8 mouse cellular contexts compared by ENCODE assay signal in the genomic region with DNA sequence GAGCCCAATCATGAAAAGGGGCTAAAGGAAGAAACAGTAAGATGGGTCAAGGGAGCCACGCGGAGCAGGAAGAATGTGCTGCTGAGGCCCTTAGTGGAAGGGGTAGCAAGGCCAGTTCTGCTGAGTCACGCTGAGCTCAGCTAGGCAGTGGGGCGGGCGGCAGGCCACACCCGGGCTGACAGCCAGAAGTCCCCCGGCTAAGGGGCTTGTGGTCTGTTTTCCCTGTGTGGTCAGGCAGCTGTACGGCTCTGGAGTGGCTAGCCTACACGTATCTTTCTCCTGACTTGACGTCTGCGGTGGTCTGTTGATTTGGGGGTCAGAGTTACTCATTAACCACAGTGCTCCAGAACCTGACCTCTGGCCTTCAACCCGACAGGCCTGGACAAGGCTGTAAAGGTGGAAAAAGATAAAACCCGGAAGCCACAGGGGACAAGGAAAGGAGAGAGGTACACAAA. TPM values are rescaled to one million over a fixed set of nuclear protein-coding genes. Genes with fewer than 3 reads are reported as not detected.
DNase-seq lines count a peak whose midpoint lies in the region; ATAC-seq and TF ChIP-seq lines count a peak whose summit lies in the region.

No protein-coding gene starts in this region.

- H3K9me3 ChIP-seq in forebrain, embryonic 14.5 days (replicated peaks; ENCODE audit: control insufficient read depth, low read length): no peaks in the 10 kb centered on the region
- H3K9me3 ChIP-seq in hindbrain, embryonic 12.5 days (replicated peaks): no peaks in the 10 kb centered on the region
- no peaks in the 10 kb centered on the region for H3K9me3 ChIP-seq in limb, embryonic 15.5 days
- H3K9me3 ChIP-seq in midbrain, embryonic 14.5 days (ENCODE audit: control insufficient read depth, low read length): no peaks in the 10 kb centered on the region

- no peak for TF ChIP-seq CTCF in brain, embryonic 14.5 days (IDR thresholded peaks at IDR 0.05; ENCODE audit: borderline replicate concordance, extremely low read depth, insufficient read depth, insufficient read length)

- H3K4me2 ChIP-seq in forebrain, embryonic 14.5 days (ENCODE audit: low read length): peak overlapping the region; percentile 52
- H3K4me2 ChIP-seq in hindbrain, embryonic 12.5 days (replicated peaks): peak overlapping the region; percentile 51
- peak overlapping the region; percentile 50 for H3K4me2 ChIP-seq in limb, embryonic 15.5 days
- H3K4me2 ChIP-seq in midbrain, embryonic 14.5 days (ENCODE audit: low read length): peak overlapping the region; percentile 65; the same call in 1 of the 2 replicates

- 62% methylated on average over 13 of the region's 13 CpGs for WGBS in forebrain, embryonic 14.5 days
- WGBS in hindbrain, embryonic 12.5 days: 25% methylated on average over 13 of the region's 13 CpGs
- 13% methylated on average over 13 of the region's 13 CpGs for WGBS in limb, embryonic 15.5 days
- WGBS in midbrain, embryonic 14.5 days: 50% methylated on average over 13 of the region's 13 CpGs

- no peaks in the 10 kb centered on the region for H3K27me3 ChIP-seq in forebrain, embryonic 14.5 days (replicated peaks; ENCODE audit: control insufficient read depth, insufficient read depth, low read length)
- H3K27me3 ChIP-seq in hindbrain, embryonic 12.5 days: no peaks in the 10 kb centered on the region
- no peaks in the 10 kb centered on the region for H3K27me3 ChIP-seq in limb, embryonic 15.5 days
- H3K27me3 ChIP-seq in midbrain, embryonic 14.5 days (ENCODE audit: control insufficient read depth, insufficient read depth, low read length): no peaks in the 10 kb centered on the region

- H3K4me3 ChIP-seq in forebrain, embryonic 14.5 days (ENCODE audit: low read depth, low read length): no peak overlapping the region
- H3K4me3 ChIP-seq in hindbrain, embryonic 12.5 days: peak overlapping the region; percentile 9
- peak overlapping the region; percentile 62; the same call in 1 of the 2 replicates for H3K4me3 ChIP-seq in limb, embryonic 15.5 days
- no peak overlapping the region for H3K4me3 ChIP-seq in midbrain, embryonic 14.5 days (replicated peaks; ENCODE audit: low read depth, low read length)

- peak; percentile 33 to 35 for DNase-seq in left cerebral cortex, postnatal 36 days (ENCODE audit: low spot score in 2 of 2)
- no peak for DNase-seq in left cerebral cortex, adult 8-10 months (ENCODE audit: low spot score in 2 of 2)
- DNase-seq in brain, embryonic 14.5 days (ENCODE audit: low read depth): peak; percentile 70
- no peak for DNase-seq in forebrain, embryonic 14.5 days (ENCODE audit: low spot score)
- DNase-seq in midbrain, embryonic 14.5 days: peak; percentile 52
- DNase-seq in urinary bladder, adult 2 months (ENCODE audit: low spot score): peak; percentile 70

- intact Hi-C loops in left cerebral cortex, postnatal 36 days (cut with DNase I): no loop called here

- peak overlapping the region; percentile 98; the same call in 1 of the 2 replicates for H3K27ac ChIP-seq in forebrain, embryonic 14.5 days (ENCODE audit: low read depth, low read length)
- peak overlapping the region; percentile 95 for H3K27ac ChIP-seq in hindbrain, embryonic 12.5 days
- H3K27ac ChIP-seq in limb, embryonic 15.5 days: peak overlapping the region; percentile 87
- H3K27ac ChIP-seq in midbrain, embryonic 14.5 days (replicated peaks; ENCODE audit: low read depth, low read length): peak overlapping the region; percentile 94

- H3K4me1 ChIP-seq in forebrain, embryonic 14.5 days (ENCODE audit: control insufficient read depth, insufficient read depth, low read length): peaks cover 30% of the 10 kb centered on the region
- peaks cover 51% of the 10 kb centered on the region for H3K4me1 ChIP-seq in hindbrain, embryonic 12.5 days
- peaks cover 55% of the 10 kb centered on the region for H3K4me1 ChIP-seq in limb, embryonic 15.5 days
- peaks cover 37% of the 10 kb centered on the region for H3K4me1 ChIP-seq in midbrain, embryonic 14.5 days (ENCODE audit: control insufficient read depth, insufficient read depth, low read length)

- H3K9ac ChIP-seq in forebrain, embryonic 14.5 days (ENCODE audit: low read length): no peak overlapping the region; the same call in 1 of the 2 replicates
- H3K9ac ChIP-seq in hindbrain, embryonic 12.5 days: 0 out of 2 replicates have a peak overlapping the region, but pooled peaks have one; percentile 91
- 0 out of 2 replicates have a peak overlapping the region, but pooled peaks have one; percentile 7 for H3K9ac ChIP-seq in limb, embryonic 15.5 days
- no peak overlapping the region for H3K9ac ChIP-seq in midbrain, embryonic 14.5 days (replicated peaks; ENCODE audit: low read length)

- no peak for ATAC-seq in forebrain, embryonic 14.5 days
- ATAC-seq in hindbrain, embryonic 12.5 days (ENCODE audit: low FRiP score): no peak
- ATAC-seq in limb, embryonic 15.5 days (ENCODE audit: insufficient number of reproducible peaks, low FRiP score, low TSS enrichment, low read depth): no peak
- ATAC-seq in midbrain, embryonic 14.5 days (ENCODE audit: low FRiP score, low TSS enrichment): no peak

- peaks cover 66% of the 10 kb centered on the region for H3K36me3 ChIP-seq in forebrain, embryonic 14.5 days (ENCODE audit: control insufficient read depth, insufficient read depth, low read length)
- H3K36me3 ChIP-seq in hindbrain, embryonic 12.5 days: peaks cover 66% of the 10 kb centered on the region
- H3K36me3 ChIP-seq in limb, embryonic 15.5 days: peaks cover 69% of the 10 kb centered on the region
- peaks cover 54% of the 10 kb centered on the region for H3K36me3 ChIP-seq in midbrain, embryonic 14.5 days (ENCODE audit: control insufficient read depth, insufficient read depth, low read length)

- TF ChIP-seq POLR2A in brain, embryonic 14.5 days (IDR thresholded peaks at IDR 0.05; ENCODE audit: borderline replicate concordance, extremely low read depth, insufficient read depth, insufficient read length, poor library complexity, severe bottlenecking): no peak

RNA-seq across cellular contexts. Expression of gene Ftl1, which starts 1.2 kb away (rescaled TPM):
- 100 to 1,000 TPM; 198 to 232 TPM for total RNA-seq in left cerebral cortex, postnatal 36 days (2021)
- total RNA-seq in left cerebral cortex, adult 8-10 months (2022): 100 to 1,000 TPM; 206 to 283 (median 229) TPM
- polyA plus RNA-seq in brain, embryonic 14.5 days (2012; rRNA removed): 2,346 and 2,481 TPM in 2 replicates
- 6,238 and 6,800 TPM in 2 replicates for polyA plus RNA-seq in forebrain, embryonic 14.5 days (2014; fragmentation: Nextera tagmentation; extraction: Ambion mirVana)
- 5,718 and 6,089 TPM in 2 replicates for polyA plus RNA-seq in hindbrain, embryonic 12.5 days (2016; fragmentation: Nextera tagmentation; extraction: Ambion mirVana)
- polyA plus RNA-seq in limb, embryonic 15.5 days (2015; fragmentation: Nextera tagmentation; extraction: Ambion mirVana): 4,640 and 4,716 TPM in 2 replicates
- 5,898 and 6,785 TPM in 2 replicates for polyA plus RNA-seq in midbrain, embryonic 14.5 days (2014; fragmentation: Nextera tagmentation; extraction: Ambion mirVana)
- 1,966 and 2,293 TPM in 2 replicates for polyA plus RNA-seq in urinary bladder, adult 2 months (2012; rRNA removed)

RNA-seq across cellular contexts. Expression of gene Bax, which starts 5.8 kb away (rescaled TPM):
- 10 to 100 TPM; 63.6 to 64.0 TPM for total RNA-seq in left cerebral cortex, postnatal 36 days (2021)
- 10 to 100 TPM; 57.8 to 78.7 (median 67.0) TPM for total RNA-seq in left cerebral cortex, adult 8-10 months (2022)
- 168 and 237 TPM in 2 replicates for polyA plus RNA-seq in brain, embryonic 14.5 days (2012; rRNA removed)
- 163 and 168 TPM in 2 replicates for polyA plus RNA-seq in forebrain, embryonic 14.5 days (2014; fragmentation: Nextera tagmentation; extraction: Ambion mirVana)
- polyA plus RNA-seq in hindbrain, embryonic 12.5 days (2016; fragmentation: Nextera tagmentation; extraction: Ambion mirVana): 231 and 244 TPM in 2 replicates
- polyA plus RNA-seq in limb, embryonic 15.5 days (2015; fragmentation: Nextera tagmentation; extraction: Ambion mirVana): 145 and 146 TPM in 2 replicates
- 107 and 182 TPM in 2 replicates for polyA plus RNA-seq in midbrain, embryonic 14.5 days (2014; fragmentation: Nextera tagmentation; extraction: Ambion mirVana)
- 78.4 and 113 TPM in 2 replicates for polyA plus RNA-seq in urinary bladder, adult 2 months (2012; rRNA removed)

RNA-seq across cellular contexts. Expression of gene Tulp2, which starts 20.8 kb away (rescaled TPM):
- total RNA-seq in left cerebral cortex, postnatal 36 days (2021): not detected
- not detected for total RNA-seq in left cerebral cortex, adult 8-10 months (2022)
- 0.11 and 0.18 TPM in 2 replicates for polyA plus RNA-seq in brain, embryonic 14.5 days (2012; rRNA removed)
- 0.15 TPM in 1 of 2 replicates, not detected in the other for polyA plus RNA-seq in forebrain, embryonic 14.5 days (2014; fragmentation: Nextera tagmentation; extraction: Ambion mirVana)
- polyA plus RNA-seq in hindbrain, embryonic 12.5 days (2016; fragmentation: Nextera tagmentation; extraction: Ambion mirVana): 0.13 and 0.54 TPM in 2 replicates
- polyA plus RNA-seq in limb, embryonic 15.5 days (2015; fragmentation: Nextera tagmentation; extraction: Ambion mirVana): 0.61 and 1.0 TPM in 2 replicates
- 0.13 and 0.32 TPM in 2 replicates for polyA plus RNA-seq in midbrain, embryonic 14.5 days (2014; fragmentation: Nextera tagmentation; extraction: Ambion mirVana)
- polyA plus RNA-seq in urinary bladder, adult 2 months (2012; rRNA removed): 0.43 and 0.56 TPM in 2 replicates

RNA-seq across cellular contexts. Expression of gene Ruvbl2, which starts 23.0 kb away (rescaled TPM):
- total RNA-seq in left cerebral cortex, postnatal 36 days (2021): 10 to 100 TPM; 39.7 to 41.5 TPM
- 10 to 100 TPM; 30.0 to 37.5 (median 32.0) TPM for total RNA-seq in left cerebral cortex, adult 8-10 months (2022)
- polyA plus RNA-seq in brain, embryonic 14.5 days (2012; rRNA removed): 125 and 158 TPM in 2 replicates
- 144 and 153 TPM in 2 replicates for polyA plus RNA-seq in forebrain, embryonic 14.5 days (2014; fragmentation: Nextera tagmentation; extraction: Ambion mirVana)
- 124 and 129 TPM in 2 replicates for polyA plus RNA-seq in hindbrain, embryonic 12.5 days (2016; fragmentation: Nextera tagmentation; extraction: Ambion mirVana)
- polyA plus RNA-seq in limb, embryonic 15.5 days (2015; fragmentation: Nextera tagmentation; extraction: Ambion mirVana): 122 and 125 TPM in 2 replicates
- 110 and 114 TPM in 2 replicates for polyA plus RNA-seq in midbrain, embryonic 14.5 days (2014; fragmentation: Nextera tagmentation; extraction: Ambion mirVana)
- 35.8 and 41.4 TPM in 2 replicates for polyA plus RNA-seq in urinary bladder, adult 2 months (2012; rRNA removed)

RNA-seq across cellular contexts. Expression of gene Gm45808, which starts 25.7 kb away (rescaled TPM):
- total RNA-seq in left cerebral cortex, postnatal 36 days (2021): under 1 TPM in 1 of 2 experiments, not detected in 1; 0.57 TPM
- total RNA-seq in left cerebral cortex, adult 8-10 months (2022): 1 to 10 TPM in 3 of 4 experiments, not detected in 1; 1.9 to 3.2 (median 2.9) TPM
- 0.30 TPM in 1 of 2 replicates, not detected in the other for polyA plus RNA-seq in brain, embryonic 14.5 days (2012; rRNA removed)
- polyA plus RNA-seq in forebrain, embryonic 14.5 days (2014; fragmentation: Nextera tagmentation; extraction: Ambion mirVana): not detected in 2 replicates
- not detected in 2 replicates for polyA plus RNA-seq in hindbrain, embryonic 12.5 days (2016; fragmentation: Nextera tagmentation; extraction: Ambion mirVana)
- polyA plus RNA-seq in limb, embryonic 15.5 days (2015; fragmentation: Nextera tagmentation; extraction: Ambion mirVana): not detected in 2 replicates
- polyA plus RNA-seq in midbrain, embryonic 14.5 days (2014; fragmentation: Nextera tagmentation; extraction: Ambion mirVana): not detected in 2 replicates
- 0.29 and 0.31 TPM in 2 replicates for polyA plus RNA-seq in urinary bladder, adult 2 months (2012; rRNA removed)

Comparison
In these comparisons a context has a peak if more than half of its experiments do, and no peak if none do; other contexts are left out.
1. DNase-seq: peak in left cerebral cortex, postnatal 36 days (2 of 2), brain, embryonic 14.5 days (single experiment), midbrain, embryonic 14.5 days (single experiment) and urinary bladder, adult 2 months (single experiment); none in left cerebral cortex, adult 8-10 months (0 of 2) and forebrain, embryonic 14.5 days (single experiment).
2. H3K4me3 ChIP-seq: peak in hindbrain, embryonic 12.5 days (single experiment) and limb, embryonic 15.5 days (single experiment); none in forebrain, embryonic 14.5 days (single experiment) and midbrain, embryonic 14.5 days (single experiment).
3. H3K9ac ChIP-seq: peak in hindbrain, embryonic 12.5 days (single experiment) and limb, embryonic 15.5 days (single experiment); none in forebrain, embryonic 14.5 days (single experiment) and midbrain, embryonic 14.5 days (single experiment).
4. Peak in every context shown above with its lines, with median percentiles within 50 percentile points of each other: H3K27ac ChIP-seq and H3K4me2 ChIP-seq.